Mouse (Mus musculus): ENCODE results near the gene Zfp541. TPM values are rescaled to one million over a fixed set of nuclear protein-coding genes. Genes with fewer than 3 reads are reported as not detected.

The Zfp541 gene
- polyA plus RNA-seq, 1 experiment = not detected

GRCm38 (mm10) chr7:16128344-16128743 lies 66.7 kb downstream of the Zfp541 start:
- Histone ChIP-seq H3K4me3 (ENCODE audit: insufficient read depth, poor library complexity, severe bottlenecking) (no peak overlapping the region), H3K79me2 (ENCODE audit: control insufficient read depth, insufficient read depth) (no peaks in the 10 kb centered on the region), H3K36me3 (ENCODE audit: control insufficient read depth, insufficient read depth) (no peaks in the 10 kb centered on the region), H3K79me3 (ENCODE audit: low read depth) (no peaks in the 10 kb centered on the region), H3K27me3 (ENCODE audit: control insufficient read depth, insufficient read depth, insufficient read length) (peaks cover 26% of the 10 kb centered on the region), H3ac (ENCODE audit: control insufficient read depth, insufficient read length, low read depth) (no peak overlapping the region)
- TF ChIP-seq FOSL1 (IDR thresholded peaks at IDR 0.05; ENCODE audit: insufficient read depth, low read length, poor library complexity, severe bottlenecking) (no peak), CEBPB (IDR thresholded peaks at IDR 0.05; ENCODE audit: low read depth) (no peak), CTCF (IDR thresholded peaks at IDR 0.05; ENCODE audit: control insufficient read depth, insufficient read depth, insufficient read length) (no peak), MYOD1 (IDR thresholded peaks at IDR 0.05; ENCODE audit: control insufficient read depth, insufficient read length, low read depth) (no peak), USF1 (IDR thresholded peaks at IDR 0.05; ENCODE audit: low read depth) (no peak), MYOG (IDR thresholded peaks at IDR 0.05; ENCODE audit: control insufficient read depth, extremely low read depth, insufficient read length) (no peak), MAX (IDR thresholded peaks at IDR 0.05) (no peak)

GRCm38 (mm10) chr7:16128899-16129298 lies 67.3 kb downstream of the Zfp541 start:
- H3K27me3 ChIP-seq (ENCODE audit: control insufficient read depth, insufficient read depth, insufficient read length) = peaks cover 31% of the 10 kb centered on the region
- H3K4me3 ChIP-seq (ENCODE audit: insufficient read depth, poor library complexity, severe bottlenecking) = no peak overlapping the region
- H3K36me3 ChIP-seq (ENCODE audit: control insufficient read depth, insufficient read depth) = no peaks in the 10 kb centered on the region
- TF ChIP-seq MYOG (IDR thresholded peaks at IDR 0.05; ENCODE audit: control insufficient read depth, extremely low read depth, insufficient read length) (no peak), MYOD1 (IDR thresholded peaks at IDR 0.05; ENCODE audit: control insufficient read depth, insufficient read length, low read depth) (no peak), CTCF (IDR thresholded peaks at IDR 0.05; ENCODE audit: control insufficient read depth, insufficient read depth, insufficient read length) (no peak), MAX (IDR thresholded peaks at IDR 0.05) (no peak), FOSL1 (IDR thresholded peaks at IDR 0.05; ENCODE audit: insufficient read depth, low read length, poor library complexity, severe bottlenecking) (no peak), CEBPB (IDR thresholded peaks at IDR 0.05; ENCODE audit: low read depth) (no peak), USF1 (IDR thresholded peaks at IDR 0.05; ENCODE audit: low read depth) (no peak)
- no peaks in the 10 kb centered on the region for H3K79me2 ChIP-seq (ENCODE audit: control insufficient read depth, insufficient read depth)
- no peaks in the 10 kb centered on the region for H3K79me3 ChIP-seq (ENCODE audit: low read depth)
- no peak overlapping the region for H3ac ChIP-seq (ENCODE audit: control insufficient read depth, insufficient read length, low read depth)

- TF ChIP-seq MAX (IDR thresholded peaks at IDR 0.05) (no peak), USF1 (IDR thresholded peaks at IDR 0.05; ENCODE audit: low read depth) (no peak), MYOD1 (IDR thresholded peaks at IDR 0.05; ENCODE audit: control insufficient read depth, insufficient read length, low read depth) (no peak), CEBPB (IDR thresholded peaks at IDR 0.05; ENCODE audit: low read depth) (no peak), FOSL1 (IDR thresholded peaks at IDR 0.05; ENCODE audit: insufficient read depth, low read length, poor library complexity, severe bottlenecking) (no peak), CTCF (IDR thresholded peaks at IDR 0.05; ENCODE audit: control insufficient read depth, insufficient read depth, insufficient read length) (no peak), MYOG (IDR thresholded peaks at IDR 0.05; ENCODE audit: control insufficient read depth, extremely low read depth, insufficient read length) (no peak)
- Histone ChIP-seq H3K4me3 (ENCODE audit: insufficient read depth, poor library complexity, severe bottlenecking) (no peak within 1 kb of the TSS), H3K36me3 (ENCODE audit: control insufficient read depth, insufficient read depth) (no peaks in the 10 kb centered on the region), H3K79me2 (ENCODE audit: control insufficient read depth, insufficient read depth) (no peaks in the 10 kb centered on the region), H3ac (ENCODE audit: control insufficient read depth, insufficient read length, low read depth) (no peak within 1 kb of the TSS), H3K79me3 (ENCODE audit: low read depth) (no peaks in the 10 kb centered on the region), H3K27me3 (ENCODE audit: control insufficient read depth, insufficient read depth, insufficient read length) (peaks cover 36% of the 10 kb centered on the region)
These were observed 67.8 kb downstream of the Zfp541 start, which contains the start of gene Slc8a2 for GRCm38 (mm10) chr7:16129421-16129845. Gene Slc8a2, plus strand, starts transcription at chr7:16129826.

- Histone ChIP-seq H3K36me3 (ENCODE audit: control insufficient read depth, insufficient read depth) (no peaks in the 10 kb centered on the region), H3K79me2 (ENCODE audit: control insufficient read depth, insufficient read depth) (no peaks in the 10 kb centered on the region), H3ac (ENCODE audit: control insufficient read depth, insufficient read length, low read depth) (no peak overlapping the region), H3K27me3 (ENCODE audit: control insufficient read depth, insufficient read depth, insufficient read length) (peaks cover 42% of the 10 kb centered on the region), H3K4me3 (ENCODE audit: insufficient read depth, poor library complexity, severe bottlenecking) (no peak overlapping the region), H3K79me3 (ENCODE audit: low read depth) (no peaks in the 10 kb centered on the region)
- TF ChIP-seq CTCF (IDR thresholded peaks at IDR 0.05; ENCODE audit: control insufficient read depth, insufficient read depth, insufficient read length) = no peak
- no peak for TF ChIP-seq MAX (IDR thresholded peaks at IDR 0.05)
- TF ChIP-seq CEBPB (IDR thresholded peaks at IDR 0.05; ENCODE audit: low read depth) = no peak
- no peak for TF ChIP-seq USF1 (IDR thresholded peaks at IDR 0.05; ENCODE audit: low read depth)
- TF ChIP-seq MYOG (IDR thresholded peaks at IDR 0.05; ENCODE audit: control insufficient read depth, extremely low read depth, insufficient read length) = no peak
- no peak for TF ChIP-seq FOSL1 (IDR thresholded peaks at IDR 0.05; ENCODE audit: insufficient read depth, low read length, poor library complexity, severe bottlenecking)
- TF ChIP-seq MYOD1 (IDR thresholded peaks at IDR 0.05; ENCODE audit: control insufficient read depth, insufficient read length, low read depth) = no peak
These were observed 68.5 kb downstream of the Zfp541 start for GRCm38 (mm10) chr7:16129846-16130691.

- Histone ChIP-seq H3K36me3 (ENCODE audit: control insufficient read depth, insufficient read depth) (no peaks in the 10 kb centered on the region), H3K4me3 (ENCODE audit: insufficient read depth, poor library complexity, severe bottlenecking) (no peak overlapping the region), H3K27me3 (ENCODE audit: control insufficient read depth, insufficient read depth, insufficient read length) (peaks cover 48% of the 10 kb centered on the region), H3ac (ENCODE audit: control insufficient read depth, insufficient read length, low read depth) (no peak overlapping the region), H3K79me2 (ENCODE audit: control insufficient read depth, insufficient read depth) (no peaks in the 10 kb centered on the region), H3K79me3 (ENCODE audit: low read depth) (no peaks in the 10 kb centered on the region)
- no peak for TF ChIP-seq FOSL1 (IDR thresholded peaks at IDR 0.05; ENCODE audit: insufficient read depth, low read length, poor library complexity, severe bottlenecking)
- no peak for TF ChIP-seq MYOD1 (IDR thresholded peaks at IDR 0.05; ENCODE audit: control insufficient read depth, insufficient read length, low read depth)
- no peak for TF ChIP-seq MAX (IDR thresholded peaks at IDR 0.05)
- TF ChIP-seq CTCF (IDR thresholded peaks at IDR 0.05; ENCODE audit: control insufficient read depth, insufficient read depth, insufficient read length) = no peak
- no peak for TF ChIP-seq USF1 (IDR thresholded peaks at IDR 0.05; ENCODE audit: low read depth)
- TF ChIP-seq MYOG (IDR thresholded peaks at IDR 0.05; ENCODE audit: control insufficient read depth, extremely low read depth, insufficient read length) = no peak
- TF ChIP-seq CEBPB (IDR thresholded peaks at IDR 0.05; ENCODE audit: low read depth) = no peak
These were observed 69.5 kb downstream of the Zfp541 start for GRCm38 (mm10) chr7:16130956-16131634.

All from C2C12 (cell line).